Mouse (Mus musculus) liver, adult 2 months (tissue): ENCODE measurements at regions not wholly inside any gene's neighbourhood (a gene's known extent, or its start where the extent isn't known, plus 50 kb on each side); places are given as distances from the start of the nearest gene placed in this dataset.

Experiments
- DNase-seq: peaks from one replicate; pipeline ENCODE4 v3.0.0-alpha.2; 2011; ENCODE audit warnings: low read depth, low spot score; ENCODE audit errors: extremely low read depth
- H3K27ac ChIP-seq: fragments of 200-500 bp; replicated peaks from 2 replicates; pipeline ENCODE4 v1.5.1; 2012; ENCODE audit warnings: low read depth, mild to moderate bottlenecking, control low read depth, inconsistent platforms, low read length; ENCODE audit not compliant: insufficient read depth
- H3K27me3 ChIP-seq: fragments of 200-500 bp; 2 replicates; pipeline ENCODE4 v1.6.1; 2012; ENCODE audit warnings: mild to moderate bottlenecking, moderate library complexity, low read length, inconsistent platforms; ENCODE audit not compliant: control insufficient read depth, insufficient read depth
- H3K36me3 ChIP-seq: fragments of 200-500 bp; 2 replicates; pipeline ENCODE4 v1.6.1; 2012; ENCODE audit warnings: low read length, inconsistent platforms; ENCODE audit not compliant: control insufficient read depth, insufficient read depth
- H3K4me1 ChIP-seq: fragments of 200-500 bp; 2 replicates; pipeline ENCODE4 v1.6.1; 2011; ENCODE audit warnings: low read length; ENCODE audit not compliant: control insufficient read depth, insufficient read depth
- H3K4me3 ChIP-seq: fragments of 200-500 bp; 2 replicates; pipeline ENCODE4 v1.5.1; 2011; ENCODE audit warnings: low read depth, mild to moderate bottlenecking, control low read depth, low read length, moderate library complexity; ENCODE audit not compliant: insufficient read depth
- H3K79me2 ChIP-seq: fragments of 200-500 bp; 2 replicates; pipeline ENCODE4 v1.6.1; 2012; ENCODE audit warnings: inconsistent platforms, mild to moderate bottlenecking, low read length, moderate library complexity; ENCODE audit not compliant: control insufficient read depth, insufficient read depth
- H3K9ac ChIP-seq: fragments of 200-500 bp; 2 replicates; pipeline ENCODE4 v1.6.1; 2012; ENCODE audit warnings: low read depth, mild to moderate bottlenecking, control low read depth, inconsistent platforms, low read length
- CTCF ChIP-seq: fragments of 200-500 bp; IDR thresholded peaks from 2 replicates; pipeline ENCODE4 v1.5.1; 2011; ENCODE audit warnings: low read depth, low read length, control low read depth
- POLR2A ChIP-seq: fragments of 200-500 bp; IDR thresholded peaks from 2 replicates; pipeline ENCODE4 v1.6.1; 2011; ENCODE audit warnings: low read length, control low read depth; ENCODE audit not compliant: insufficient read depth; ENCODE audit errors: extremely low read depth
- WGBS: fragments of 180-500 bp; shearing (Covaris S2); methylation state at CpG from one replicate; pipeline ENCODE4 v1.1.7; 2018; 5-methylcytosine and 5-hydroxymethylcytosine counted together

- no peaks in the 10 kb centered on the region for H3K4me1 ChIP-seq
- no peaks in the 10 kb centered on the region for H3K36me3 ChIP-seq
- no peak for DNase-seq
- no peak overlapping the region for H3K27ac ChIP-seq
- H3K4me3 ChIP-seq = no peak overlapping the region
- TF ChIP-seq POLR2A (no peak), CTCF (no peak)
- no peaks in the 10 kb centered on the region for H3K27me3 ChIP-seq
- no peak overlapping the region for H3K9ac ChIP-seq
- 85% methylated on average over 3 of the region's 3 CpGs for WGBS
- H3K79me2 ChIP-seq = no peaks in the 10 kb centered on the region
Observed at GRCm38 (mm10) chr2:137694020-137694419, 562.3 kb upstream of the Btbd3 start.

GRCm38 (mm10) chr2:137687208-137687607 is 569.2 kb upstream of the Btbd3 start:
- Histone ChIP-seq H3K79me2 (no peaks in the 10 kb centered on the region), H3K27me3 (no peaks in the 10 kb centered on the region), H3K27ac (no peak overlapping the region), H3K36me3 (no peaks in the 10 kb centered on the region), H3K4me1 (no peaks in the 10 kb centered on the region), H3K9ac (no peak overlapping the region), H3K4me3 (no peak overlapping the region)
- TF ChIP-seq CTCF (no peak), POLR2A (no peak)
- DNase-seq = no peak
- 72% methylated on average over 11 of the region's 11 CpGs for WGBS

GRCm38 (mm10) chr2:137686735-137687134 is 569.6 kb upstream of the Btbd3 start:
- no peak overlapping the region for H3K27ac ChIP-seq
- TF ChIP-seq CTCF (no peak), POLR2A (no peak)
- no peak for DNase-seq
- H3K4me3 ChIP-seq = no peak overlapping the region
- H3K9ac ChIP-seq = no peak overlapping the region
- H3K27me3 ChIP-seq = no peaks in the 10 kb centered on the region
- no peaks in the 10 kb centered on the region for H3K36me3 ChIP-seq
- H3K79me2 ChIP-seq = no peaks in the 10 kb centered on the region
- 76% methylated on average over 4 of the region's 4 CpGs for whole genome bisulfite sequencing
- H3K4me1 ChIP-seq = no peaks in the 10 kb centered on the region

GRCm38 (mm10) chr2:137681762-137682161 is 565.3 kb upstream of the Jag1 start:
- WGBS = 94% methylated on average over 1 of the region's 1 CpGs

GRCm38 (mm10) chr2:137663171-137663570 is 546.7 kb upstream of the Jag1 start:
- DNase-seq = peak; percentile 39
- Histone ChIP-seq H3K27me3 (no peaks in the 10 kb centered on the region), H3K9ac (no peak overlapping the region), H3K4me3 (no peak overlapping the region), H3K27ac (no peak overlapping the region), H3K79me2 (no peaks in the 10 kb centered on the region), H3K4me1 (no peaks in the 10 kb centered on the region), H3K36me3 (no peaks in the 10 kb centered on the region)
- WGBS = 28% methylated on average over 2 of the region's 2 CpGs
- TF ChIP-seq POLR2A (no peak), CTCF (no peak)

More at GRCm38 (mm10) chr2:137681762-137682161, 565.3 kb upstream of the Jag1 start:
- H3K79me2 ChIP-seq = no peaks in the 10 kb centered on the region
- no peak overlapping the region for H3K27ac ChIP-seq
- H3K9ac ChIP-seq = no peak overlapping the region
- no peak for TF ChIP-seq CTCF
- TF ChIP-seq POLR2A = no peak
- H3K36me3 ChIP-seq = no peaks in the 10 kb centered on the region
- no peak for DNase-seq
- no peak overlapping the region for H3K4me3 ChIP-seq
- H3K4me1 ChIP-seq = no peaks in the 10 kb centered on the region
- H3K27me3 ChIP-seq = no peaks in the 10 kb centered on the region

GRCm38 (mm10) chr2:137662216-137662615 is 545.8 kb upstream of the Jag1 start:
- WGBS = 68% methylated on average over 2 of the region's 2 CpGs
- Histone ChIP-seq H3K79me2 (no peaks in the 10 kb centered on the region), H3K27ac (no peak overlapping the region), H3K36me3 (no peaks in the 10 kb centered on the region), H3K27me3 (no peaks in the 10 kb centered on the region), H3K4me1 (no peaks in the 10 kb centered on the region), H3K9ac (no peak overlapping the region), H3K4me3 (no peak overlapping the region)
- no peak for DNase-seq
- TF ChIP-seq POLR2A = no peak
- no peak for TF ChIP-seq CTCF
